Mouse (Mus musculus) spleen, postnatal 4 days (tissue): Measurements from ENCODE around the gene Itgax.
"Not testable (repeated sequence)": the region's sequence is repeated elsewhere in the genome, so short reads cannot be mapped to it uniquely, and the experiment has no call there.

ENCODE experiments used
- DNase-seq, 2 experiments: peaks; one replicate each; pipeline ENCODE4 v3.0.0; 2022; ENCODE audit warnings: low spot score in 2 of 2

The Itgax gene

DNA sequence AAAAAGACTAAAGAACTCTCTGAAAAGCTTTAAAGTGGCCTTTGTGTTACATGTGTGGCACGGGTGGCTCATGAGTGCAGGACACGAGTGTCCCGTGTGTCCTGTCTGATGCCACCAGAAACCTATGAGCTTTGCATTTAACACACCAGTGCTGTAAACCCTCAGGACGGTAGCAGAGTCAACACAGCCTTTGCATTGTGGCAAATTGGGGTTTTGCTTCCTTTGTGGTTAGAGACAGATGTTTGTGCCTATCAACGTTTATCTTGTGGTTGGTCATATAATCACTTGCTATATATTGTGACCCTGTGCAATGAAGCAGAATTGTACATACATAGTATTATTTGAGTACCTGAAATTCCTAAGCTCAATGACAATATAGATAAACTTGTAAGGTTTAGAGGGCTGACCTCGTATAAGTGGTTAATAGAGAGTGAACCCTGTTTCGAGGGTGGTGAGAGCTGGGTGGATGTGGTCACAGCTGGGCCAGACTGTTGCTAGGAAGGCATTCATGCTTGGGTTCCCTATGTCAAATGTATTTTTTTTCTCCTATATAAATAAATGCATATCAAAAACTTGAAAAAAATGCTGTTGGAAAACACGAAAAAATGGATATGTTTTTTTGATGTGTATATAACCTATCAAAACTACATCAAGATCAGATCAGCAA lies 29.5 kb downstream of the Itgax start:
- DNase-seq = not testable (repeated sequence)

DNA sequence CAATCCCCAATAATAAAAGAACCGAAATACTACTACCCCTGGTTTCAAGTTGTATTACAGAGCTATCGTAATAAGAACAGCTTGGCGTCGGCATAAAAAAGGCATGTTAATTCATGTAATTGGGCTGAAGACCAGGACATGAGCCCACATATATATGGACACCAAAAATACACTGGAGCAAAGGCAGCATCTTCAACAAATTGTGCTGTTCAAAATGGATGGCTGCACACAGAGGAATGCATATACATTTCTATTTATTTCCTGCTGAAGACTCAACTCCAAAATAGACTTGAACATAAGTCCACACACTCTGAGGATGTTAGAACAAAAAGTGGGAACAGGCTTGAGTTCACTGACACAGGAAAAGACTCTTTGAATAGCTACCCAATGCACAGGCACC lies 34.7 kb downstream of the Itgax start:
- DNase-seq = no peak

DNA sequence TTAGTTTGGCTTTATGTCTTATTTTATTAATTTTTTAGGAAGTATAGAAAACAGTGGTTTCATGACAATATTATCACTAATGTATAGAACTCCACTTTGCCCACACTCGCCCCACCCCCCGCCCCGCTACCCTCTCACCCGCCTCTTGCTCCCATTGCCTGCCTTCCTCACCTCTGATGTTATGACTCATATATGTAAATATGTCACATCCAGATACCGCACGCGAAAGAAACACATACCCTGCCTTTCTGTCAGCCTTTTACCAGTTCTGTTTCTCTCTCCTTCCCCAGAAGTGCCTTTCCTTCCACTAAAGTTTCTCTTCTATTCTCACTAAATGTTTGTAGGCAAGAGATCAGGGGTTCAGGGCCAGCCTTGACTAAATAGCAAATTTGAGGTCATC lies 37.0 kb downstream of the Itgax start:
- no peak for DNase-seq

DNA sequence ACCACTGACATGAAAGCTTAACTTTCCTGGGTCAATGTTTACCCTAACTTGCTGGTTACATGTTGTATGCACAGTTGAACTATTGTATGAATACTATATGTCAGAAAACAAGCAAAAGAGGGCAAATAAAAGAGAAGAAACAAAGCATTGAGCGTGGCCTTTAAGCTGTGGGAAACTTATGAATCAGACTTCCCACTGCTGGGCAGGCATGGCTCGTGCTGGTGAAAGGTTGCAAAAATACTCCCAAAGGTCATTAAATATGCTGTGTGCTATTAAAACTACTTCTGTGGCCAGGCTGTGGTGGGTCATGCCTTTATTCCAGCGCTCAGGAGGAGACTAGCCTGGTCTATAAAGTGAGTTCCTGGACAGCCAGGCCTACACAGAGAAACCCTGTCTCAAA lies 40.6 kb downstream of the Itgax start:
- DNase-seq = no peak

DNA sequence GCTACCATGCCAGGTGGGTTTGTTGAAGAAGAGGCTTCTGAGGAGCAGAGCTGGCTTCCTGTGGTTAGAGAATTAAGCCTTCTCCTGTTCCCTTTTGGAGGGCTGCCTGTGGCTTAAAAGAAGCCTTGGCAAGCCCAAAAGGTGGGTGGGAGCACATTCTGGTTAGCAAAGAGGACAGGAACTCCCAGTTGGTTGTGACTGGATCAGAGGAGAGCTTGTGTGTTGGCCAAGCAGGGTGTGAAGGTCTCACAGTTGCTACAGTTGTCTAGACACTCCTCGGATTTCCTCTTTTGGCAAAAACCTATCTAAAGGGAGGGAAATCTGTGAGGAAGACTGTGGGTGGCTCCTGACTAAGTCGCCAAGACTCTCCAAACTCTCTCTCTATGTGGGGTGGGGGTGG lies 49.0 kb downstream of the Itgax start:
- DNase-seq = no peak

DNA sequence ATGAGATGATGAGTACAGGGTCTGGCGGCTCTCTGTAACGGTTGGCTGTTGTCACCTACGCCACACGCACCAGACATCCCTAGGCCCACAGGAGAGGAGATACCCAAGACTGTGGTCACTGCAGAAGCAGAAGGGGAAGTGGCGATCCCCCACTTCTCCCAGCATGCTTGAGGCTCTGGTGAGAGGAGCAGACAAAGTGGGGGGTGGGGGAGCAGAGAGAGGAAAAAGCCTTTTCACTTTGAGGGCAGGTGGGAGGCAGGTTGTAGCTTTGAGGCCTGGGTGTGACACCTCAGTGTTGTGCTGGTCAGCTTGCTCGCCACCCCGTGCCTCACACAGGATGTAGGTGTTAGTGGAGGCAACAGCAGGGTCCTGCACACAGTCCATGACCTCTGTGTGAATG lies 50.8 kb downstream of the Itgax start:
- DNase-seq = peak in 1 of 2 experiments; percentile 35

DNA sequence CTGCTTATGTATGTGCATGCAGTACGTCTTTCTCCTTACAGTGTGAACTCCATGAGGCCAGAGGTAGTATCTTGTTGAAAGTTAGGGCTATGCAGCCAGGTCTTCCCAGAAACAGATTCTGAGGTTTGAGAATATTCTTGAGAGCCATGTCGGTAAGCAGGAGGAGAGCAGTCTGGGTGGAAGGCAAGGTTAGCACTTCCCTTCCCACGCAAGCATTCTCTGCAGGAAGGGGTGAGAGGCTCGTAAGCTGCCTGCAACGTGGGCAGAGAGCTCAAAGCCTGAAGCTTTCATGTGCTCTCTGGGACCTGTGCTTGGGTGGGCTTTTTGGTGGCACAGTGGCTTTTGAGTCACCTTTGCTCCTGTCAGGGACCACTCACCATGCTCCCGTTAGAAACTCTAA lies 51.2 kb downstream of the Itgax start:
- DNase-seq = no peak

DNA sequence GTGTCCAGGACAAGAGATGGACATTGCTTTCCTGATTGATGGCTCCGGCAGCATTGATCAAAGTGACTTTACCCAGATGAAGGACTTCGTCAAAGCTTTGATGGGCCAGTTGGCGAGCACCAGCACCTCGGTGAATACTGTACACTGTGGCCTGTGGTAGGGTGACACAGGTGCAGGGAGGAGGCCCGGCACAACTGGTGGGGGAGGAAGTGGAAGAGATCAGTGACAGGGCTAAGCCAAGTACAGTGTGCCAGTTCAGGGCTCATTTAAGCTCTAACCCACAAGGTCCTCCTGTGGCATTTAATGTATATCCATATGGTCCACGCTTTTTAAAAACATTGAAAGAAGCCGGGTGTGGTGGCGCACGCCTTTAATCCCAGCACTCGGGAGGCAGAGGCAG lies 52.3 kb downstream of the Itgax start:
- DNase-seq = peak in 1 of 2 experiments; percentile 28
